Mouse (Mus musculus) heart, adult 2 months (tissue): ENCODE results near the gene Lmo1.

Experiments
- CTCF ChIP-seq: fragments of 200-600 bp; IDR thresholded peaks from 2 replicates; pipeline ENCODE4 v1.8.1; 2022; ENCODE audit warnings: antibody characterized with exemption, mild to moderate bottlenecking, moderate library complexity
- POLR2A ChIP-seq: fragments of 200-500 bp; IDR thresholded peaks from 2 replicates; pipeline ENCODE4 v1.6.1; 2011; ENCODE audit warnings: mild to moderate bottlenecking, low read depth, low read length, control low read depth; ENCODE audit not compliant: insufficient read depth

DNA sequence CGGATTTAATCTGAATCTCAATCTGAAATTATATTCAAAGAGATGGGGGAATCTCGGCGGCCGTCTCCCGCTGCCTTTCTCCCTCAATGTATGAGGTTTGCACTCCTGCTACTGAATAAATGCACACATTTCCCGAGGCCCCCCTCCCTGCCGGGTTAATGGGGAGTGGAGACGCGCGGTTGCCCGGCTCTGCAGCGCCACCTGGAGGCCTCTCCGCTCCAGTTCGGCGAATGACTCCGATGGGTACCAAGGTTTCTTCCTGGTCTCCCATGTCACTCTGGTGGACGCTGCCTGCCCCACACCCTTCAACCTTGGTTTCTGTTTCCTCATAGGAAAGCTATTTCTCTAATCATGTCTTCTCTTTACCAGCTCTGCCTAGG is 4.6 kb downstream of the Lmo1 start:
- TF ChIP-seq CTCF (peak; percentile 98), POLR2A (no peak)
